Mouse (Mus musculus): ENCODE measurements around the gene Emx1. TPM values are rescaled to one million over a fixed set of nuclear protein-coding genes. Genes with fewer than 3 reads are reported as not detected.

The Emx1 gene
- polyA plus RNA-seq, 1 experiment = not detected

GRCm38 (mm10) chr6:85206182-85206938 lies 19.1 kb downstream of the Emx1 start:
- H3K4me3 ChIP-seq (replicated peaks; ENCODE audit: control insufficient read depth, low read depth, low read length) = no peak overlapping the region
- WGBS = 64% methylated on average over 16 of the region's 16 CpGs
- no peaks in the 10 kb centered on the region for H3K4me1 ChIP-seq (ENCODE audit: control insufficient read depth, insufficient read depth, low read length)
- TF ChIP-seq POLR2A (IDR thresholded peaks at IDR 0.05; ENCODE audit: borderline replicate concordance, control insufficient read depth, low read depth, low read length) = no peak
- no peak overlapping the region for H3K27ac ChIP-seq (ENCODE audit: control insufficient read depth, insufficient read depth, low read depth, low read length, poor library complexity)

DNA sequence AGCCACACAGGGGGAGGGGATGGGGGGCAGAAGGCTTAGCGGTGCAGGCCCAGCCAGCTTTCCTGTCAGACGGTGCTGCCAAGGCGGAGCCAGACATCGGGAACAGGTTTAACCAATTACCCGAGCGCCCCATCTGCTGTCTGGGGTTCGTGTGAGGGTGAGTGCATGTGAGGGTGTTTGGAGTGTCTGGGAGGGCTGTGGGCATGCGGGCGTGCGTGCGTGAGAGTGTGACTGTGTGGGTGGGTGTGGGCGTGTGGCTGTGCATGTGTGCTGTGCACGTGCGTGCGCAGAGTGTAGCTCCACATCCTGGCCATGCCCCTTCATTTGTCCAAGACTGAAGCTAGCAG lies 19.7 kb downstream of the Emx1 start:
- no peak overlapping the region for H3K4me3 ChIP-seq (replicated peaks; ENCODE audit: control insufficient read depth, low read depth, low read length)
- WGBS = 57% methylated on average over 15 of the region's 15 CpGs
- no peaks in the 10 kb centered on the region for H3K4me1 ChIP-seq (ENCODE audit: control insufficient read depth, insufficient read depth, low read length)
- H3K27ac ChIP-seq (ENCODE audit: control insufficient read depth, insufficient read depth, low read depth, low read length, poor library complexity) = no peak overlapping the region
- TF ChIP-seq CTCF (IDR thresholded peaks at IDR 0.05; ENCODE audit: control insufficient read depth, insufficient read depth, low read length) = no peak
- TF ChIP-seq POLR2A (IDR thresholded peaks at IDR 0.05; ENCODE audit: borderline replicate concordance, control insufficient read depth, low read depth, low read length) = no peak

DNA sequence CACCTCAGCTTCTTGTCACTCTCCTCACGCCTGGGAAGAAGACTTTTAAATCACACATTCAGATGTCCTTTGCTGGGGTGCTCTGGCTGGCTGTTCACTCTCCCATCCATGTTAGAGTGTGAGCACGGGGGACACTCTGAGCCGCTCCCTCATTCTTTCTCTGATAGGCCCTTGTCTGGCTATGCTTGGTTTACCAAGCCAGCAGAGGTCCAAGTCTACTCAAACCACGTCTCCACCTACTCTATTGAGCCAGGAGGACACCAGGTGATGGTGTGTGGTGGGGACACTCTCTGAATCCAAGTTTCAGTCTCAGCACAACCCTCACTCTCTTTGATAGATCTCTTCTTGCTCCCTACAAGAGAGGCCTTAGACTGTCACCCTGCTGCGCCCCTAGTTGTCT lies 20.1 kb downstream of the Emx1 start:
- Histone ChIP-seq H3K4me3 (replicated peaks; ENCODE audit: control insufficient read depth, low read depth, low read length) (no peak overlapping the region), H3K4me1 (ENCODE audit: control insufficient read depth, insufficient read depth, low read length) (no peaks in the 10 kb centered on the region), H3K27ac (ENCODE audit: control insufficient read depth, insufficient read depth, low read depth, low read length, poor library complexity) (no peak overlapping the region)
- WGBS = 59% methylated on average over 5 of the region's 5 CpGs
- no peak for TF ChIP-seq POLR2A (IDR thresholded peaks at IDR 0.05; ENCODE audit: borderline replicate concordance, control insufficient read depth, low read depth, low read length)
- TF ChIP-seq CTCF (IDR thresholded peaks at IDR 0.05; ENCODE audit: control insufficient read depth, insufficient read depth, low read length) = no peak

GRCm38 (mm10) chr6:85209226-85209967 lies 22.2 kb downstream of the Emx1 start:
- Histone ChIP-seq H3K27ac (ENCODE audit: control insufficient read depth, insufficient read depth, low read depth, low read length, poor library complexity) (no peak overlapping the region), H3K4me1 (ENCODE audit: control insufficient read depth, insufficient read depth, low read length) (no peaks in the 10 kb centered on the region), H3K4me3 (replicated peaks; ENCODE audit: control insufficient read depth, low read depth, low read length) (no peak overlapping the region)
- TF ChIP-seq CTCF (IDR thresholded peaks at IDR 0.05; ENCODE audit: control insufficient read depth, insufficient read depth, low read length) = no peak
- no peak for TF ChIP-seq POLR2A (IDR thresholded peaks at IDR 0.05; ENCODE audit: borderline replicate concordance, control insufficient read depth, low read depth, low read length)
- 66% methylated on average over 9 of the region's 9 CpGs for WGBS

DNA sequence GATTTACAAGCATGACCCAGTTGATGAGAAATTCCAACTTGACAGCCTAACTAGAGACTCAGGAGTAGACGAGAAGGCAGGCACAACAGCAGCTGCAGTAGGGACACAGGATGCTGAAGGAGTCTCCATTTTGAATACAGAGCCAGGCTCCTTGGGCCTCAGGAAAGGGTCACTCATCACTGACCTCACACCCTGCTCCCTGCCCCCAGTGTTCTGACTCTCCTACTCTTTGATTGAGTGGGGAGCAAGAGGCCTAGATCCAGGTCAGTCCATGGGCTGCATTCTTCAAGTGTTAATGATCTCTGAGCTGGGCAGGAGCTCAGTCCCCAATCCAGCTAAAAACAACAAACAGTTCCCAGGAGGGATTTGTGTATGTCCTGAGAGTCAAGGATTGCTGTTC lies 23.4 kb downstream of the Emx1 start:
- no peak overlapping the region for H3K4me3 ChIP-seq (replicated peaks; ENCODE audit: control insufficient read depth, low read depth, low read length)
- no peak for TF ChIP-seq POLR2A (IDR thresholded peaks at IDR 0.05; ENCODE audit: borderline replicate concordance, control insufficient read depth, low read depth, low read length)
- TF ChIP-seq CTCF (IDR thresholded peaks at IDR 0.05; ENCODE audit: control insufficient read depth, insufficient read depth, low read length) = no peak
- H3K27ac ChIP-seq (ENCODE audit: control insufficient read depth, insufficient read depth, low read depth, low read length, poor library complexity) = no peak overlapping the region
- 56% methylated on average over 1 of the region's 1 CpGs for WGBS
- H3K4me1 ChIP-seq (ENCODE audit: control insufficient read depth, insufficient read depth, low read length) = no peaks in the 10 kb centered on the region

GRCm38 (mm10) chr6:85218251-85218650 lies 31.0 kb downstream of the Emx1 start:
- H3K4me3 ChIP-seq (replicated peaks; ENCODE audit: control insufficient read depth, low read depth, low read length) = no peak overlapping the region
- H3K27ac ChIP-seq (ENCODE audit: control insufficient read depth, insufficient read depth, low read depth, low read length, poor library complexity) = no peak overlapping the region
- WGBS = 76% methylated on average over 4 of the region's 4 CpGs
- TF ChIP-seq CTCF (IDR thresholded peaks at IDR 0.05; ENCODE audit: control insufficient read depth, insufficient read depth, low read length) (no peak), POLR2A (IDR thresholded peaks at IDR 0.05; ENCODE audit: borderline replicate concordance, control insufficient read depth, low read depth, low read length) (no peak)
- no peaks in the 10 kb centered on the region for H3K4me1 ChIP-seq (ENCODE audit: control insufficient read depth, insufficient read depth, low read length)

GRCm38 (mm10) chr6:85218684-85219445 lies 31.6 kb downstream of the Emx1 start:
- no peak for TF ChIP-seq POLR2A (IDR thresholded peaks at IDR 0.05; ENCODE audit: borderline replicate concordance, control insufficient read depth, low read depth, low read length)
- no peak for TF ChIP-seq CTCF (IDR thresholded peaks at IDR 0.05; ENCODE audit: control insufficient read depth, insufficient read depth, low read length)
- Histone ChIP-seq H3K4me3 (replicated peaks; ENCODE audit: control insufficient read depth, low read depth, low read length) (no peak overlapping the region), H3K27ac (ENCODE audit: control insufficient read depth, insufficient read depth, low read depth, low read length, poor library complexity) (no peak overlapping the region), H3K4me1 (ENCODE audit: control insufficient read depth, insufficient read depth, low read length) (no peaks in the 10 kb centered on the region)
- WGBS = 72% methylated on average over 5 of the region's 5 CpGs

- WGBS = 90% methylated on average over 11 of the region's 11 CpGs
- TF ChIP-seq CTCF (IDR thresholded peaks at IDR 0.05; ENCODE audit: control insufficient read depth, insufficient read depth, low read length) (no peak), POLR2A (IDR thresholded peaks at IDR 0.05; ENCODE audit: borderline replicate concordance, control insufficient read depth, low read depth, low read length) (no peak)
Observed at GRCm38 (mm10) chr6:85219706-85220105, 32.5 kb downstream of the Emx1 start.

More at GRCm38 (mm10) chr6:85219706-85220105, 32.5 kb downstream of the Emx1 start:
- Histone ChIP-seq H3K27ac (ENCODE audit: control insufficient read depth, insufficient read depth, low read depth, low read length, poor library complexity) (no peak overlapping the region), H3K4me3 (replicated peaks; ENCODE audit: control insufficient read depth, low read depth, low read length) (no peak overlapping the region), H3K4me1 (ENCODE audit: control insufficient read depth, insufficient read depth, low read length) (no peaks in the 10 kb centered on the region)
